Comparison of ENCODE assay signal across 15 mouse cellular contexts in the genomic region with DNA sequence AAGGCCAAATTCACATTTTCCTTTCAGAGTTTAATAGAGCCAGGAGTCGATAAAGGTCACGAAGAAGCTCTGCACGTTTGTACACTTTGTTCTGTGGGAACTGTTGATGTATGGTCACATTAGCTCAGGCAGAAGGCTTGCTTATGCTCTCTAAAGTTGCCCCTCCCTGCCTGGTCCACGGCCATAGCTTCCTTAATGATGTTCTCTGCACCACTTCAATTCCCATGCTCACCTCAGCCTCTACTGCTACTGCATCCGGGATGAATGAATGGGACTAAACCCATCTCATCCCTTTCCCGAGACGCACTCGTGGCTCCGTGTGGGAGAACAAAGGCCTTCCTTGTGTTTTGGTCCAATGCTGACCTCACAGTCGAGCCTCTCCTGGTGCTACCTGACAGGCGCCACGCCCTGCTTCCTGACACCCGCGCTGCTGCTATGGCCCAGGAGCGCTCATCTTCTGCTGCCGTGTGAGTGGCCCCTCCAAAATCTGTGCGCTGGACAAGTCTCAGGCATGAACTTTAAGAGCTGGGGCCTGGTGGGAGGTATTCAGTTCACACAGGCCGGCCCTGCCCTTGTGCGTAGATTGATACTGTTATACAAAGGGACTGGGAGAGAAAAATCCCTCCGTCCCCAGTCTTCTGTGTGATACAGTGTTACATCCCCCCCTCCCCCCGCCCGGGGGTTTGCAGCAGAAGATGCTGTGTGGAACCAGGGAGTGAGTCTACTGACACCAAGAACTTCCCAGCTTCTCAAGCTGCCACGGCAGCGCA.
DNase-seq lines count a peak whose midpoint lies in the region; ATAC-seq lines count a peak whose summit lies in the region.
"Had no signal": no experiment of that assay in that cellular context is flagged by ENCODE, and none has a peak within 500 bp of the region (broad histone marks: within the 10 kb centered on the region; RNA-seq: fewer than 3 reads in every experiment).

No protein-coding gene starts in this region.

- H3K9me3 ChIP-seq in forebrain, embryonic 10.5 days, result no peaks in the 10 kb centered on the region
- H3K9me3 ChIP-seq in forebrain, embryonic 16.5 days (ENCODE audit: control insufficient read depth, low read length), result no peaks in the 10 kb centered on the region
- no peaks in the 10 kb centered on the region for H3K9me3 ChIP-seq in neural tube, embryonic 11.5 days (ENCODE audit: control insufficient read depth, low read length)
- H3K9me3 ChIP-seq in midbrain, embryonic 11.5 days (ENCODE audit: control insufficient read depth, low read length), result no peaks in the 10 kb centered on the region
- H3K9me3 ChIP-seq: embryonic facial prominence, embryonic 12.5 days had no signal

- DNase-seq in forebrain, embryonic 10.5 days (ENCODE audit: extremely low spot score, low spot score), result peak; percentile 16
- peak; percentile 12 for DNase-seq in neural tube, embryonic 11.5 days (ENCODE audit: low spot score)
- DNase-seq in neural tube, embryonic 10.5 days (ENCODE audit: extremely low spot score, low spot score), result no peak
- DNase-seq in midbrain, embryonic 11.5 days (ENCODE audit: low spot score, missing footprints), result peak; percentile 84
- peak; percentile 38 for DNase-seq in testis, postnatal 14 days (ENCODE audit: low spot score)
- DNase-seq in layer of hippocampus, adult 8-10 months (ENCODE audit: low spot score in 2 of 2), result no peak
- DNase-seq in kidney, postnatal 10 days, result no peak
- DNase-seq: adrenal gland, adult 8-10 months; gastrocnemius, postnatal 14 days; thymus, postnatal 25 days had no signal

- H3K4me1 ChIP-seq in forebrain, embryonic 10.5 days, result peaks cover 11% of the 10 kb centered on the region
- no peaks in the 10 kb centered on the region for H3K4me1 ChIP-seq in forebrain, embryonic 16.5 days (replicated peaks; ENCODE audit: control insufficient read depth, insufficient read depth, low read length)
- 0 out of 2 replicates have a peak, but pooled peaks cover 2% of the 10 kb centered on the region for H3K4me1 ChIP-seq in neural tube, embryonic 11.5 days (ENCODE audit: control insufficient read depth, insufficient read depth, low read length)
- no peaks in the 10 kb centered on the region for H3K4me1 ChIP-seq in midbrain, embryonic 11.5 days (ENCODE audit: control insufficient read depth, insufficient read depth, low read length)

- H3K4me3 ChIP-seq in forebrain, embryonic 10.5 days, result no peak overlapping the region
- H3K4me3 ChIP-seq in forebrain, embryonic 16.5 days (replicated peaks; ENCODE audit: low read length), result no peak overlapping the region
- no peak overlapping the region for H3K4me3 ChIP-seq in neural tube, embryonic 11.5 days (ENCODE audit: low read depth, low read length)
- H3K4me3 ChIP-seq in midbrain, embryonic 11.5 days (ENCODE audit: low read depth, low read length), result no peak overlapping the region
- H3K4me3 ChIP-seq: embryonic facial prominence, embryonic 12.5 days; limb, embryonic 13.5 days had no signal

- H3K27ac ChIP-seq in forebrain, embryonic 10.5 days, result peak overlapping the region; percentile 60
- no peak overlapping the region for H3K27ac ChIP-seq in forebrain, embryonic 16.5 days (ENCODE audit: low read length)
- no peak overlapping the region for H3K27ac ChIP-seq in neural tube, embryonic 11.5 days (ENCODE audit: low read depth, low read length)
- H3K27ac ChIP-seq in midbrain, embryonic 11.5 days (ENCODE audit: low read depth, low read length), result no peak overlapping the region
- H3K27ac ChIP-seq: embryonic facial prominence, embryonic 12.5 days; limb, embryonic 13.5 days had no signal

- H3K4me2 ChIP-seq in forebrain, embryonic 16.5 days (ENCODE audit: low read length), result no peak overlapping the region
- no peak overlapping the region for H3K4me2 ChIP-seq in neural tube, embryonic 11.5 days (ENCODE audit: low read depth)
- H3K4me2 ChIP-seq in midbrain, embryonic 11.5 days, result no peak overlapping the region
- H3K4me2 ChIP-seq: embryonic facial prominence, embryonic 12.5 days; limb, embryonic 13.5 days had no signal

- no peak overlapping the region for H3K9ac ChIP-seq in forebrain, embryonic 16.5 days (replicated peaks; ENCODE audit: low read depth, low read length)
- H3K9ac ChIP-seq in neural tube, embryonic 11.5 days (ENCODE audit: low read length), result no peak overlapping the region
- H3K9ac ChIP-seq in midbrain, embryonic 11.5 days (ENCODE audit: low read length), result no peak overlapping the region
- H3K9ac ChIP-seq: embryonic facial prominence, embryonic 12.5 days; limb, embryonic 13.5 days; liver, postnatal 0 days had no signal

- peaks cover 16% of the 10 kb centered on the region for H3K27me3 ChIP-seq in forebrain, embryonic 10.5 days (ENCODE audit: poor library complexity, severe bottlenecking)
- H3K27me3 ChIP-seq in forebrain, embryonic 16.5 days (replicated peaks; ENCODE audit: control insufficient read depth, insufficient read depth, low read length), result no peaks in the 10 kb centered on the region
- no peaks in the 10 kb centered on the region for H3K27me3 ChIP-seq in neural tube, embryonic 11.5 days (ENCODE audit: control insufficient read depth, insufficient read depth, low read length)
- no peaks in the 10 kb centered on the region for H3K27me3 ChIP-seq in midbrain, embryonic 11.5 days (ENCODE audit: control insufficient read depth, insufficient read depth, low read length)
- H3K27me3 ChIP-seq: CH12.LX had no signal

- ATAC-seq in forebrain, embryonic 16.5 days, result no peak
- ATAC-seq in neural tube, embryonic 11.5 days (ENCODE audit: insufficient read depth, low FRiP score, low TSS enrichment), result no peak
- no peak for ATAC-seq in midbrain, embryonic 11.5 days (ENCODE audit: low FRiP score)
- ATAC-seq: liver, postnatal 0 days had no signal

- 60% methylated on average over 24 of the region's 24 CpGs for WGBS in forebrain, embryonic 10.5 days
- WGBS in forebrain, embryonic 16.5 days, result 57% methylated on average over 24 of the region's 24 CpGs
- 60% methylated on average over 24 of the region's 24 CpGs for WGBS in neural tube, embryonic 11.5 days
- 60% methylated on average over 24 of the region's 24 CpGs for WGBS in midbrain, embryonic 11.5 days

- H3K36me3 ChIP-seq in forebrain, embryonic 10.5 days (replicated peaks), result no peaks in the 10 kb centered on the region
- H3K36me3 ChIP-seq in forebrain, embryonic 16.5 days (ENCODE audit: control insufficient read depth, insufficient read depth), result no peaks in the 10 kb centered on the region
- no peaks in the 10 kb centered on the region for H3K36me3 ChIP-seq in neural tube, embryonic 11.5 days (ENCODE audit: control insufficient read depth, insufficient read depth, low read length)
- H3K36me3 ChIP-seq in midbrain, embryonic 11.5 days (ENCODE audit: control insufficient read depth, insufficient read depth, low read length), result no peaks in the 10 kb centered on the region
- H3K36me3 ChIP-seq: embryonic facial prominence, embryonic 12.5 days; limb, embryonic 13.5 days had no signal

Comparison
In these comparisons a context has a peak if more than half of its experiments do, and no peak if none do; other contexts are left out.
1. DNase-seq: peak in forebrain, embryonic 10.5 days (single experiment), neural tube, embryonic 11.5 days (single experiment), midbrain, embryonic 11.5 days (single experiment) and testis, postnatal 14 days (single experiment); none in neural tube, embryonic 10.5 days (single experiment), layer of hippocampus, adult 8-10 months (0 of 2) and kidney, postnatal 10 days (single experiment).